Mouse (Mus musculus): ENCODE data around the gene Rhof. TPM values are rescaled to one million over a fixed set of nuclear protein-coding genes. Genes with fewer than 3 reads are reported as not detected.
A peak's percentile ranks its signal among the peaks of the same experiment; 100 is the strongest.

Rhof gene
- polyA plus RNA-seq, 1 experiment, result 52.1 TPM

DNA sequence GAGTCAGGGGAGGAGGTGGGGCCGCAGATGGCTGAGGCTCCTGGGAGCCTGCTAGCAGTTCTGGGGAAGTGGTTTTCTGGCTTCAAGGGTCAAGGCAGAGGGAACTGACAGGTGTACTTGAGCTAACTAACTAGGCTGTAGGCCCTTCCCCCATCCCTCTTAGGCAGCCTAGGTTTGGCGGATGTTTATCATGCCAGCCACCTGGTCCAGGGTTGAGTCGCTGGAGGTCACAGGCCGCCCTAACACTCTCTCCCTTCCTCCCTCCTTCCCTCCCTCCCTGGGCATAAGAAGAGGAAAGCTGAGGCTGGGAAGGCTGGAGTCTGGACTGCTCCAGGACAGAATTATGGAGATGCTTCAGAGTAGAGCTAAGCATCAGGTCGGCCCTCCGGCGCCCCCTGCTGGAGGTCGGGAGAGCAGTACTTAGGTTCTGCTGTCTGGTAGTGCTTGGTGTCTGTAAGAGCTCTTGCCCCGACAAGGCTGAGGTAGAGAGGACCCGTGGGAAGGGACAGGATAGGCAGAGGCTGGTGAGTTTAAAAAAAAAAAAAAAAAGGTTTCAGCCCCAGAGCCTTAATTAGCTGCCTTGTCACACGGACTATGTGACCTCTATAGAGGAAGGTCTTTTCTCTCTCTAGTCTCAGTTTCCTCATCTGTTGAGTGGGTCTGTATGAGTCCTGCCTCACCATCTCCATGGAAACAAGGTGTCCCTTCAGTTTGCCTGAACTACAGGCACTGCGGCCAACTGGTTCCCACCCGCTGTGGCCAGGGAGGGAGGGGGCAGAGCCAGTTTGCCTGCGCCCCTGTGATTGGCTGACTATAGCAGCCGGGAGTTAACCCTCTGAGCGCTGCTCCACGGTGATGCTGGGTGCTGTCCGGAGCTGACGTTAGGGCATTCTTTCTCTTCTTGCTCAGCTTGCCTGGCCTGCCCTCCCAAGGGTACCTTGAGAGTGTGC is 17.2 kb upstream of the Rhof start:
- no peak for DNase-seq (ENCODE audit: low read depth, low spot score)
- WGBS, result 4% methylated on average over 19 of the region's 19 CpGs

DNA sequence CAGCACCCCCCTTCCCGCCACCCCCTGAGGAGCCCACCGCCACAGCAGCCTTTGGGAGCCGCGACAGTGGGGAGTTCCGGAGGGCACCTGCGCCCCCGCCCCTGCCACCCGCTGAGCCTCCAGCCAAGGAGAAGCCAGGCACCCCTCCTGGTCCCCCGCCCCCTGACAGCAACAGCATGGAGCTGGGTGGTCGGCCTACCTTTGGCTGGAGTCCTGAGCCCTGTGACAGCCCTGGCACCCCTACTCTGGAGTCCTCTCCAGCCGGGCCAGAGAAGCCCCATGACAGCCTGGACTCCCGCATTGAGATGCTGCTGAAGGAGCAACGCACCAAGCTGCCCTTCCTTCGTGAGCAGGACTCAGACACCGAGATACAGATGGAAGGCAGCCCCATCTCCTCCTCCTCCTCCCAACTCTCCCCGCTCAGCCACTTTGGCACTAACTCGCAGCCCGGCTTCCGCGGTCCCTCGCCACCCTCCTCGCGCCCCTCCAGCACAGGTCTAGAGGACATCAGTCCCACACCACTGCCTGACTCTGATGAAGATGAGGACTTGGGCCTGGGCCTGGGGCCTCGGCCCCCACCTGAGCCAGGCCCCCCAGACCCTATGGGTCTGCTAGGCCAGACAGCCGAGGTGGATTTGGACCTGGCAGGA is 15.7 kb upstream of the Rhof start:
- DNase-seq (ENCODE audit: low read depth, low spot score), result no peak
- WGBS, result 88% methylated on average over 25 of the region's 25 CpGs

DNA sequence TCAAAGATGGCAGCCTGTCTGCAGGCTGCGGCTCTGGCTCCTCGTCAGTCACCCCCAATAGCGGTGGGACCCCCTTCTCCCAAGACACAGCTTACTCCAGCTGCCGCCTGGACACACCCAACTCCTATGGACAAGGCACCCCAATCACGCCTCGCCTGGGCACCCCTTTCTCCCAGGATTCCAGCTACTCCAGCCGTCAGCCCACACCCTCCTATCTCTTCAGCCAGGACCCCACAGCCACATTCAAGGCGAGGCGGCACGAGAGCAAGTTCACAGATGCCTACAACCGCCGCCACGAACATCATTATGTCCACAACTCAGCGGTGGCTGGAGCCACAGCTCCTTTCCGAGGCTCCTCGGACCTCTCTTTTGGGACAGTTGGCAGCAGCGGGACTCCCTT is 15.1 kb upstream of the Rhof start:
- DNase-seq (ENCODE audit: low read depth, low spot score), result no peak
- WGBS, result 88% methylated on average over 17 of the region's 17 CpGs

GRCm38 (mm10) chr5:123146357-123146756 is 13.9 kb upstream of the Rhof start:
- 92% methylated on average over 11 of the region's 11 CpGs for WGBS
- DNase-seq (ENCODE audit: low read depth, low spot score), result no peak

DNA sequence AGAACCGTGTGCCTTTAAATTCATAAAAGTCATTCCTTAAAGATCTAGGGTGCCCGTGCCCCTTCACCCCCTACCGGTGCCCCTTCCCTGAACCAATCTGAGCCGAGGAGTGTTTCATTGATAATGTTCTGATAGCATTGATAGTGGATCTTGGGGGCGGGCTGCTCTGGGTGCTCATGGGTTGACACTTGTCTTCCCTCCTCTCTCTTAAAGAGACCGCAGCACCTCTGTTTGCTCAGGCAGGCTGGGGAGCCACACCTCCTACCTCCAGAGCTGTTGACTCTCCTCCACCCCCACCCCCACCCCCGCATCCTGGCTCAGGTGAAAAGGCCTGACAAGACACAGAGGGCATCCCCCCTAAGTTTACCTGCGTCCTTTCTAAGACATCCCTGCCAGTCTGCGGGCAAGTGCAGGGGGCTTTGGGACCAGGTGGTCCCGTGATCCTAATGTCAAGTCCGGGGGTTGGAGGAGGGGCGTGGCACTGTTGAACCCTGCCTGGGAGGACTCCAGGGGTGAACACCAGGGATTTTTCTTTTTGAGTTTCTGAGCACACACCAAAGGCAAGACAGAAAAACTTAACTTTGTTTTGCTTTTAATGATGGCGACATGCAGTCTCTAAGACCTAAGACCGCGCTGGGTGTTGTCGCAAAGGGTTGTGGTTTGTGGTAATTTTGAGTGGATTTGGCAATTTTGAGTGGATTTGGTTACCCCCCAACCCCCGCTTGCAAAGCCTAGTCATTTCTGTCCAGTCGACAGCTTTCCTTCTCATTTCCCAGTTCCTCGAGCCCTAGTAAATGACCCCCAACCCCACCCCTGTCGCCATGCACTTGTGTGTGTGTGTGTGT is 12.5 kb upstream of the Rhof start:
- WGBS, result 36% methylated on average over 20 of the region's 20 CpGs
- no peak for DNase-seq (ENCODE audit: low read depth, low spot score)

- WGBS, result 2% methylated on average over 17 of the region's 17 CpGs
- no peak for DNase-seq (ENCODE audit: low read depth, low spot score)
These were observed 11.7 kb upstream of the Rhof start for GRCm38 (mm10) chr5:123143971-123144745.

- WGBS, result 2% methylated on average over 24 of the region's 24 CpGs
- DNase-seq (ENCODE audit: low read depth, low spot score), result no peak
These were observed 10.9 kb upstream of the Rhof start for GRCm38 (mm10) chr5:123143251-123143970.

- DNase-seq (ENCODE audit: low read depth, low spot score), result no peak
- WGBS, result under 1% methylated on average over 101 of the region's 103 CpGs
These were observed 10.0 kb upstream of the Rhof start, which contains the start of gene Setd1b for GRCm38 (mm10) chr5:123142161-123143157. Setd1b (plus strand) TSS chr5:123142193.

- DNase-seq (ENCODE audit: low read depth, low spot score), result no peak
These were observed 9.2 kb upstream of the Rhof start for GRCm38 (mm10) chr5:123141555-123142160.

DNA sequence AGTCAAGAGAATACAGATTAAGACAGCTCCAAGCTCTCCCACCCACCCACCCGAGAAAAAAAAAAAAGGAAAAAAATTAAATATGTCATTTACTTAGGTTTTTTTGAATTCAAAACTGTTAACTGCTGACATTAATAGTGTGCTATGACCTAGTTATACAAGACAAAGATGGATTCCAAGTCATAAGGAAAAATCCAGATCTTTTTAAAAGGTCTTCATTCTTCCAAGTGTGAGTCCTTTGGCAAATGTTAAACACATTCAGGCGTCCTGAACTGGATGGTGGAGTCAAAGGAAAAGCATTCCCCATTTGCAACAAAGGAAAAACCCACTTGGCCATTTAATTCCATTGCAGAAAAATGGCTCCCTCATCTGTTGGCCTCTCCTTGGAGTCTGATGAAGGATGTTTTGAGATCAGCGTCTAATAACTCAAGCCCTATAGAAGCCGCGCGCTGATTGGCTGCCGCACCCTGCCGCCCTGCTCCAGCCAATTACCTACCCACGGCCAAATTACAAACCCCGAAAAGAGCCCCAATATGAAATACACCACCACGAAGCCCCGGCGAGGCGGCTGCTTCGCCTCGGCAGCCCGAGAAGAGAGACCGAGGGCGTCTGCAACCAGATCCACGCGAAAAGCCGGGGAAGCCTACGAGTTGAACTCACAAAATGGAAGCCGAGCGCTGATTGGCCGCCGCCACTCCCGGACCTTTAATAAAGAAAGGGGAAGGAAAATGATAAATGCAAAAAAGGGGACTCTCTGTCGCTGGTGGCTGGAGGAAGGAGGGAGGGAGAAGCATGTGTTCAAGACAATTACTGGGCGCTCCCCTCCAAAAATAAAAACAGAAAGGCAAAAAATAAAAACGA is 8.4 kb upstream of the Rhof start:
- WGBS, result under 1% methylated on average over 31 of the region's 31 CpGs
- DNase-seq (ENCODE audit: low read depth, low spot score), result peak; percentile 88

More at GRCm38 (mm10) chr5:123141555-123142160, 9.2 kb upstream of the Rhof start:
- WGBS, result 1% methylated on average over 38 of the region's 38 CpGs

- DNase-seq (ENCODE audit: low read depth, low spot score), result no peak
- WGBS, result 2% methylated on average over 28 of the region's 28 CpGs
These were observed 7.5 kb upstream of the Rhof start for GRCm38 (mm10) chr5:123139722-123140627.

GRCm38 (mm10) chr5:123138953-123139721 is 6.6 kb upstream of the Rhof start:
- no peak for DNase-seq (ENCODE audit: low read depth, low spot score)
- under 1% methylated on average over 39 of the region's 39 CpGs for WGBS

GRCm38 (mm10) chr5:123138230-123138911 is 5.9 kb upstream of the Rhof start:
- under 1% methylated on average over 40 of the region's 40 CpGs for WGBS
- DNase-seq (ENCODE audit: low read depth, low spot score), result no peak

DNA sequence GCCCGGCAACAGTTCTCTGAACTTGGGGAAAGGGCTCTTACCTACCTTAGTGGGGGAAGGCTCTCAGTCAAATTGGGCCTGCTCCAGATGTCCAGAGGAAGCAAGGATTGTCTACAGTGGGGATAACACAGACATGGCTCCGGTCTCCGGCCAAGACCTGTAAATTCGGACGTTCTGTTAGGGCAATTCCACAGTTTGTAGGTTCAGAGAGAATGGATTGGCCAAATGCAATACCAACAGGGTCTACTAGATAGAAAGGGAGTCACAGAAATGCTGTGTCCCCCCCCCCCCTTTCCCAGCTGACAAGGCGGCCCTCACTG is 5.4 kb upstream of the Rhof start:
- 2% methylated on average over 6 of the region's 6 CpGs for WGBS
- no peak for DNase-seq (ENCODE audit: low read depth, low spot score)
